Mouse (Mus musculus): ENCODE results near the gene Nipal4.

GRCm38 (mm10) chr11:46125093-46125834, 41.0 kb downstream of the Nipal4 start:
- no peak for TF ChIP-seq CTCF (IDR thresholded peaks at IDR 0.05; ENCODE audit: borderline replicate concordance, insufficient read depth, low read depth, low read length)
- no peak for TF ChIP-seq POLR2A (IDR thresholded peaks at IDR 0.05; ENCODE audit: borderline replicate concordance, insufficient read depth, low read length)

All from cerebellum, adult 2 months (tissue).